Mouse (Mus musculus) erythroblast, embryonic 14.5 days (primary cell): Measurements from ENCODE around the gene Chrm1. TPM values are rescaled to one million over a fixed set of nuclear protein-coding genes. Genes with fewer than 3 reads are reported as not detected.

Experiments used
- H3K27me3 ChIP-seq: 2 replicates; pipeline ENCODE4 v1.6.1; 2012; ENCODE audit warnings: inconsistent platforms; ENCODE audit not compliant: control insufficient read depth
- H3K36me3 ChIP-seq: 2 replicates; pipeline ENCODE4 v1.6.1; 2012; ENCODE audit warnings: mild to moderate bottlenecking, inconsistent platforms; ENCODE audit not compliant: control insufficient read depth
- H3K4me1 ChIP-seq: 2 replicates; pipeline ENCODE4 v1.6.1; 2012; ENCODE audit warnings: inconsistent platforms; ENCODE audit not compliant: control insufficient read depth
- H3K4me3 ChIP-seq: replicated peaks from 2 replicates; pipeline ENCODE3; 2012; ENCODE audit warnings: moderate library complexity, mild to moderate bottlenecking, inconsistent platforms
- H3K9me3 ChIP-seq: 2 replicates; pipeline ENCODE4 v1.6.1; 2012; ENCODE audit warnings: low read length, inconsistent platforms, mixed read lengths; ENCODE audit not compliant: control insufficient read depth
- GATA1 ChIP-seq: IDR thresholded peaks from 2 replicates; pipeline ENCODE4 v1.6.1; 2012; ENCODE audit warnings: low read length, inconsistent platforms, mixed read lengths
- TAL1 ChIP-seq: IDR thresholded peaks from 3 replicates; pipeline ENCODE4 v1.6.1; 2012; ENCODE audit warnings: low read length, inconsistent platforms, mixed read lengths
- polyA plus RNA-seq: library from polyadenylated mRNA; stranded (reverse); fragments of >175 nt; gene quantifications from 2 replicates; pipeline ENCODE4 v1.2.3, GENCODE M21; 2012

The Chrm1 gene
- polyA plus RNA-seq, 1 experiment: not detected

GRCm38 (mm10) chr19:8703571-8703970 is 40.0 kb downstream of the Chrm1 start:
- TF ChIP-seq TAL1: no peak
- TF ChIP-seq GATA1: no peak
- peaks cover 38% of the 10 kb centered on the region for H3K36me3 ChIP-seq
- H3K27me3 ChIP-seq: no peaks in the 10 kb centered on the region; the same call in 1 of the 2 replicates
- H3K4me1 ChIP-seq: peaks cover 28% of the 10 kb centered on the region
- no peaks in the 10 kb centered on the region for H3K9me3 ChIP-seq
- no peak overlapping the region for H3K4me3 ChIP-seq

DNA sequence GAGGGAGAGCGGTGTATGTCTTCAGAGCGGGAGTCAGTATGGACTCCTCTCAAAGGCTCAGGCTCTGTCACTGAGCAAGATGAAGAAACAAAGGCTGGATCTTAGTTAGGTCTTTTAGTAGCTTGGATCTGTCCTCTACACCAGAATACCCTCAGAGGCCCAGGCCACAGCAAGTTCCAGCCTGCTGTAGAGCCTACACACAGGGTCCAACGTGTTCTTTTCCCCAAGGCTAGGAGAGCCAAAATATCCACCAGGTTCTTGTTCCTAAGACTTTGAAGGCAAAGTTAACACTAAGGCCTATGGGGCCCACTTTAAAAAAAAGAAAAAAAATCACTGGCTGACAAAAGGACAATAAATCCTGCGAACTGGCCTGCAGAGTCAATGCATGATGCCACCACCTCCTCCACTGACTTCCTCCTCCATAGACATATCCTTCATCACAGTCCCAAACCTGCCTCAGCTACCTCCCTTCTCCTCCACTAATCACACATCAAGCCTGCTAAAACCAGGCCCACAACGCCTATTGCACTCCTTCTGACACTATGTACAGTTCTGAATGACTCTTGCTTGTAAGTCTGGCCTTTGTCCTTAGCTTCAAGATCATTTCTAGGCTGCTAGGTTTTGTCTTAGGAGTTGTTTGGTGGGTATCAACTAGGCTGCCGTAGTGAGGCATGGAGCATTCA is 41.6 kb downstream of the Chrm1 start:
- Histone ChIP-seq H3K27me3 (no peaks in the 10 kb centered on the region), H3K9me3 (no peaks in the 10 kb centered on the region), H3K4me3 (no peak overlapping the region), H3K36me3 (peaks cover 54% of the 10 kb centered on the region), H3K4me1 (peaks cover 42% of the 10 kb centered on the region)
- TF ChIP-seq TAL1 (no peak), GATA1 (no peak)

- Histone ChIP-seq H3K9me3 (no peaks in the 10 kb centered on the region), H3K36me3 (peaks cover 65% of the 10 kb centered on the region), H3K27me3 (no peaks in the 10 kb centered on the region), H3K4me3 (no peak overlapping the region), H3K4me1 (peaks cover 52% of the 10 kb centered on the region)
- no peak for TF ChIP-seq TAL1
- no peak for TF ChIP-seq GATA1
Observed at GRCm38 (mm10) chr19:8706132-8706667, 42.6 kb downstream of the Chrm1 start.

DNA sequence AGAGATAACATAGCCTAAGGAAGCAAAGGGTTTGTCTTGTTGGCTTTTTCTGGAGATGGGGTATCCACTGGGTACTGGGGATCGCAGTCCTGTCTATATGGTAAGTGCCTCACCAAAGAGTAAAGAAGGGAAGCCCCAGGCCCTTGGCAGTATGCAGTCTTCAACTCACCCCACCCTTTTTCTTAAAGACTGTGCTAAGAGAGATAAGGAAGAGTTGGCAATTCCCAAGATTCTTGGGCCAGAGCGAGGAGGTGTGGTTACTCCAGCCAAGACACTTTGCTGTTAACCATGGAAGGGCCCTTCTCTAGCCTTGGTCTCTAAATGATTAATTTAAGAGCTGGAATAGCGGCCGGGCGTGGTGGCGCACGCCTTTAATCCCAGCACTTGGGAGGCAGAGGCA is 43.3 kb downstream of the Chrm1 start:
- no peaks in the 10 kb centered on the region for H3K9me3 ChIP-seq
- H3K4me3 ChIP-seq: no peak overlapping the region
- peaks cover 60% of the 10 kb centered on the region for H3K4me1 ChIP-seq
- TF ChIP-seq GATA1 (no peak), TAL1 (no peak)
- no peaks in the 10 kb centered on the region for H3K27me3 ChIP-seq
- H3K36me3 ChIP-seq: peaks cover 72% of the 10 kb centered on the region

GRCm38 (mm10) chr19:8708954-8709353 is 45.4 kb downstream of the Chrm1 start:
- TF ChIP-seq TAL1: no peak
- TF ChIP-seq GATA1: no peak
- peaks cover 63% of the 10 kb centered on the region for H3K4me1 ChIP-seq
- no peaks in the 10 kb centered on the region for H3K9me3 ChIP-seq
- no peaks in the 10 kb centered on the region for H3K27me3 ChIP-seq
- peaks cover 84% of the 10 kb centered on the region for H3K36me3 ChIP-seq
- H3K4me3 ChIP-seq: peak overlapping the region; percentile 91

DNA sequence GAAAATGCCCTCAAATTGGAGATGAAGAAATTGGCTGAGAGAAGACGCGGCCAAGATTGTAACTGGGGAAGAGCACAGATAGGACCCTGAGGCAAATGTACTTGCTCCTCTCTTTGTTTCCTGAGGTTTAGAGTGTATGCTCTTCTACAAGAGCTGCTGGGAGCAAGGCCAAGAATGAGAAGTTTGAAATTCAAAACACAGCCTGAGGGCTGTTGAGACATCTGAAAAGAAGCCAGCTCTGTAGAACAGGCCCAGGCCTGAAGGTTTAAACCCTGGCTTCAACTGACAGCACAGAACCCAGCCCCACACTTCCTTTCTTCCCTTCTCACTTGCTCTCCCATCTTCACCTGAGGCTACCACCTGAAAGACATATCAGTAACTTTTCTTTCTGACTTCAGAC is 46.5 kb downstream of the Chrm1 start:
- peak overlapping the region; percentile 91 for H3K4me3 ChIP-seq
- H3K27me3 ChIP-seq: no peaks in the 10 kb centered on the region
- TF ChIP-seq GATA1 (no peak), TAL1 (no peak)
- H3K36me3 ChIP-seq: peaks cover 79% of the 10 kb centered on the region
- H3K9me3 ChIP-seq: no peaks in the 10 kb centered on the region
- H3K4me1 ChIP-seq: peaks cover 75% of the 10 kb centered on the region

- H3K27me3 ChIP-seq: no peaks in the 10 kb centered on the region
- no peaks in the 10 kb centered on the region for H3K9me3 ChIP-seq
- H3K4me1 ChIP-seq: peaks cover 82% of the 10 kb centered on the region
- no peak for TF ChIP-seq TAL1
- TF ChIP-seq GATA1: no peak
- peak overlapping the region; percentile 91 for H3K4me3 ChIP-seq
- peaks cover 71% of the 10 kb centered on the region for H3K36me3 ChIP-seq
Observed at GRCm38 (mm10) chr19:8711506-8711905, 47.9 kb downstream of the Chrm1 start.

DNA sequence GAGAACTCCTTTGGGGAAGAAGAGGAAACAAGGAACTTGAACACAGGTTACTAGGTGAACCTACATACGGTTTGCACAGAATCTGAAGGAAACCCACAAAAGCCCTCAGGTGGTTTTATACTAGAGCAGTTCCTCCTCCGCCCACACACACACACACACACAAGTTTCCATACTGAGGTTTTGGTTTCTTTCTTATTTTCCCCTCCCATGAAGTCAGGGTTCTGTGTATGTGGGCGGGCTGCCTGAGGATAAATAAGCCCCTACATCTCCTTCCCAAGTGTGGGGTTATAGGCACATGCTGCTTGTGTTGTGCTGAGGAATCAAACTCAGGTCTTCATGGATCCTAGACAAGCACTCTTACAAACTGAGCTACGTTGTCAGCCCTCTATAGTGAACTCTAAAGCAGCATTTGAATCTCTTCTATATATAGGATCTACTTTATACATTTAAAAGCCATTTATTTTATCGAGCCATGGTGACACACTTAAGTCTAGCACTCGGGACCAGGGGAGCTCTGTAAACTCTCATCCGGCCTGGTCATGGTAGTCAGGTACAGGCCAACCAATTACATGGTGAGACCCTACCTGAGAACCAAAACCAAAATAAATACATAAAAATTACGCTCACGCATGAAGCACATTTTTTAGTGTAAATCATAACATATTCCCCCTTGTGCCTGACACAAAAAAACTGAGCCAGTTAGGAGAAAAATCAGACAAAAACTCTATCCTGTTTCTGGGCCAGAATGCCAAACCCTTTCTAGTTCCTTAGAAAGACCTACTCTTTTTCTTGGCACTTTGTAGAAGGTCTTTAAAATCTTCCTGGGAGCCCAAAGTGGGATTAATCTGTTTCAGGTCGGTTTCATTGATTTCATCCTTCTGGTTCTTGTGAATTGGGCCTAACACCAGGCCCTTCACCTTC is 48.6 kb downstream of the Chrm1 start:
- peaks cover 82% of the 10 kb centered on the region for H3K4me1 ChIP-seq
- no peaks in the 10 kb centered on the region for H3K27me3 ChIP-seq
- H3K36me3 ChIP-seq: peaks cover 64% of the 10 kb centered on the region
- no peaks in the 10 kb centered on the region for H3K9me3 ChIP-seq
- TF ChIP-seq TAL1 (no peak), GATA1 (no peak)
- H3K4me3 ChIP-seq: peak overlapping the region; percentile 91

DNA sequence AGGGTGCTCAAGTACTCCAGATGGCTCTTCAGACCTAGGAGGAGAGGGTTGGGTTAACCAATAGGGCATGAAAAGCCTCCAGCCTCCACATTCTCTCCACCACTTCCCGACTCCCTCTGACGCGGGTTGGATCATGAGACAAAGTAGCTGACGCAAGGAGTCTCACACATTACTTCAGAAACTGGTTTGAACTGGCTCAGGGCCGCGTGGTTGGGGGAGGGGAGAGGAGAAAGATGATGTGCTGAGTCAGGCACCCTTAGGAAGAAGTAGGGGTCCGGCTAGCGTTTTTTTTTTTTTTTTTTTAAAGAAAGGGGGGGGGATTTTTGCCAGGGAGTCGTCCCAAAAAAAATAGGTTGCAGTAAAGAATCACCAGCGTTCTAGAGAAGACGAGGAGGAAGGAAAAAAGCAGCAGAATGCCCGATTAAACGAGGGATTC is 49.3 kb downstream of the Chrm1 start:
- peaks cover 82% of the 10 kb centered on the region for H3K4me1 ChIP-seq
- H3K36me3 ChIP-seq: peaks cover 57% of the 10 kb centered on the region
- peak overlapping the region; percentile 91 for H3K4me3 ChIP-seq
- H3K27me3 ChIP-seq: no peaks in the 10 kb centered on the region
- H3K9me3 ChIP-seq: no peaks in the 10 kb centered on the region
- no peak for TF ChIP-seq TAL1
- no peak for TF ChIP-seq GATA1
